Mouse (Mus musculus) left cerebral cortex, adult 18-20 months (tissue): Measurements from ENCODE around the gene Ulk2. TPM values are rescaled to one million over a fixed set of nuclear protein-coding genes. Genes with fewer than 3 reads are reported as not detected.
"Not testable (repeated sequence)": the region's sequence is repeated elsewhere in the genome, so short reads cannot be mapped to it uniquely, and the experiment has no call there.

Source experiments
- DNase-seq, 2 experiments: peaks; one replicate each; pipeline ENCODE4 v3.0.0; 2021 to 2022; ENCODE audit warnings: low spot score in 2 of 2, mixed read lengths in 1 of 2
- long read RNA-seq, 2 experiments: library from polyadenylated mRNA; stranded (forward); transcript quantifications; one replicate each; pipeline ENCODE4 v2.0.0; 2021
- total RNA-seq, 2 experiments: library from RNA; stranded (reverse); gene quantifications; 2 replicates each; pipeline ENCODE4 v1.2.3; 2021

The Ulk2 gene
- 10 to 100 TPM; 74.0 to 75.4 TPM for total RNA-seq
- long read RNA-seq, experiment 1, full-length matches to known transcripts: 30 of 49 reads
- long read RNA-seq, experiment 1, partial matches to known transcripts: 8 of 49 reads
- long read RNA-seq, experiment 1, other reads (novel, unspliced or antisense): 11 of 49 reads
- long read RNA-seq, experiment 2, full-length matches to known transcripts: 17 of 37 reads
- long read RNA-seq, experiment 2, partial matches to known transcripts: 8 of 37 reads
- long read RNA-seq, experiment 2, other reads (novel, unspliced or antisense): 12 of 37 reads

- DNase-seq: peak; percentile 87 to 90
Measured at GRCm38 (mm10) chr11:61854988-61855411, at the start of gene Ulk2. TSS of gene Ulk2 (minus strand) at chr11:61855073.

- DNase-seq: no peak
Measured at GRCm38 (mm10) chr11:61882183-61882582, 27.3 kb upstream of the Ulk2 start.

- no peak for DNase-seq
Measured at GRCm38 (mm10) chr11:61879921-61880320, 25.0 kb upstream of the Ulk2 start.

- DNase-seq: no peak
Measured at GRCm38 (mm10) chr11:61871881-61872280, 17.0 kb upstream of the Ulk2 start.

GRCm38 (mm10) chr11:61866856-61867255 lies 12.0 kb upstream of the Ulk2 start:
- DNase-seq: no peak

- no peak for DNase-seq
Measured at GRCm38 (mm10) chr11:61861781-61862547, 7.1 kb upstream of the Ulk2 start.

- no peak for DNase-seq
Measured at GRCm38 (mm10) chr11:61859316-61859715, 4.4 kb upstream of the Ulk2 start.

GRCm38 (mm10) chr11:61855539-61855938 lies 666 bp upstream of the Ulk2 start:
- DNase-seq: no peak

GRCm38 (mm10) chr11:61854211-61854987 lies 474 bp downstream of the Ulk2 start:
- peak; percentile 80 to 89 for DNase-seq

- DNase-seq: no peak
Measured at GRCm38 (mm10) chr11:61853659-61854058, 1.2 kb downstream of the Ulk2 start.

GRCm38 (mm10) chr11:61852916-61853315 lies 2.0 kb downstream of the Ulk2 start:
- DNase-seq: no peak

- DNase-seq: no peak
Measured at GRCm38 (mm10) chr11:61851195-61851594, 3.7 kb downstream of the Ulk2 start.

- DNase-seq: not testable (repeated sequence)
Measured at GRCm38 (mm10) chr11:61840663-61841062, 14.2 kb downstream of the Ulk2 start.

- no peak for DNase-seq
Measured at GRCm38 (mm10) chr11:61839940-61840339, 14.9 kb downstream of the Ulk2 start.

- no peak for DNase-seq
Measured at GRCm38 (mm10) chr11:61839182-61839581, 15.7 kb downstream of the Ulk2 start.

- no peak for DNase-seq
Measured at GRCm38 (mm10) chr11:61809793-61810192, 45.1 kb downstream of the Ulk2 start.

- no peak for DNase-seq
Measured at GRCm38 (mm10) chr11:61808551-61809117, 46.2 kb downstream of the Ulk2 start.

GRCm38 (mm10) chr11:61793441-61793840 lies 61.4 kb downstream of the Ulk2 start:
- DNase-seq: no peak

- no peak for DNase-seq
Measured at GRCm38 (mm10) chr11:61788550-61788949, 66.3 kb downstream of the Ulk2 start.

GRCm38 (mm10) chr11:61782526-61782925 lies 72.3 kb downstream of the Ulk2 start:
- DNase-seq: not testable (repeated sequence)

GRCm38 (mm10) chr11:61774551-61775149 lies 80.2 kb downstream of the Ulk2 start:
- DNase-seq: peak; percentile 38 to 44
